Mouse (Mus musculus) embryonic facial prominence, embryonic 13.5 days (tissue): ENCODE results near the gene Btnl9. TPM values are rescaled to one million over a fixed set of nuclear protein-coding genes. Genes with fewer than 3 reads are reported as not detected.
A peak's percentile ranks its signal among the peaks of the same experiment; 100 is the strongest.
"Not testable (repeated sequence)": the region's sequence is repeated elsewhere in the genome, so short reads cannot be mapped to it uniquely, and the experiment has no call there.

Experiments
- ATAC-seq: fragments of 200-750 bp; cut with Nextera tagmentation; 2 replicates; pipeline ENCODE4 v1.8.0; 2017; ENCODE audit warnings: low read depth; ENCODE audit not compliant: insufficient number of reproducible peaks, insufficient read depth, low FRiP score, low TSS enrichment
- H3K27ac ChIP-seq: fragments of 300-500 bp; sonication (generic); 2 replicates; pipeline ENCODE4 v1.5.1; 2015; ENCODE audit warnings: moderate library complexity, mild to moderate bottlenecking, inconsistent platforms
- H3K27me3 ChIP-seq: fragments of 300-500 bp; sonication (generic); 2 replicates; pipeline ENCODE4 v1.6.1; 2015; ENCODE audit warnings: mild to moderate bottlenecking, inconsistent platforms
- H3K36me3 ChIP-seq: fragments of 300-500 bp; sonication (generic); 2 replicates; pipeline ENCODE4 v1.6.1; 2015; ENCODE audit warnings: mild to moderate bottlenecking, inconsistent platforms
- H3K4me1 ChIP-seq: fragments of 300-500 bp; sonication (generic); 2 replicates; pipeline ENCODE4 v1.6.1; 2015; ENCODE audit warnings: inconsistent platforms
- H3K4me2 ChIP-seq: fragments of 300-500 bp; sonication (generic); 2 replicates; pipeline ENCODE4 v1.6.1; 2015; ENCODE audit warnings: moderate library complexity, mild to moderate bottlenecking, inconsistent platforms
- H3K4me3 ChIP-seq: fragments of 300-500 bp; sonication (generic); 2 replicates; pipeline ENCODE4 v1.5.1; 2015; ENCODE audit warnings: mild to moderate bottlenecking, inconsistent platforms
- H3K9ac ChIP-seq: fragments of 300-500 bp; sonication (generic); 2 replicates; pipeline ENCODE4 v1.6.1; 2015; ENCODE audit warnings: mild to moderate bottlenecking, inconsistent platforms
- H3K9me3 ChIP-seq: fragments of 300-500 bp; sonication (generic); 2 replicates; pipeline ENCODE4 v1.6.1; 2016; ENCODE audit warnings: inconsistent platforms
- WGBS: fragments of 180-500 bp; shearing (Covaris S2); methylation state at CpG from one replicate; pipeline ENCODE4 v1.1.7; 2015; ENCODE audit warnings: mixed read lengths; 5-methylcytosine and 5-hydroxymethylcytosine counted together
- polyA plus RNA-seq: library from polyadenylated mRNA; unstranded; fragments of >200 nt; fragmentation: Nextera tagmentation; extraction: Ambion mirVana; gene quantifications from 2 replicates; pipeline ENCODE4 v1.2.1, GENCODE M21; 2015

The Btnl9 gene
- polyA plus RNA-seq, 1 experiment from 2014 or later = 0.51 TPM

GRCm38 (mm10) chr11:49202523-49203061, 15.6 kb upstream of the Btnl9 start:
- Histone ChIP-seq H3K9me3 (no peaks in the 10 kb centered on the region), H3K27ac (peak overlapping the region; percentile 99), H3K27me3 (no peaks in the 10 kb centered on the region), H3K4me1 (peaks cover 11% of the 10 kb centered on the region), H3K4me3 (peak overlapping the region; percentile 92), H3K9ac (peak overlapping the region; percentile 99), H3K4me2 (peak overlapping the region; percentile 83), H3K36me3 (peaks cover 11% of the 10 kb centered on the region)
- no peak for ATAC-seq
- WGBS = 1% methylated on average over 10 of the region's 10 CpGs

- 49% methylated on average over 2 of the region's 2 CpGs for WGBS
- peak overlapping the region; percentile 83 for H3K4me2 ChIP-seq
- peak overlapping the region; percentile 99; the same call in 1 of the 2 replicates for H3K27ac ChIP-seq
- peak overlapping the region; percentile 92 for H3K4me3 ChIP-seq
- H3K9me3 ChIP-seq = no peaks in the 10 kb centered on the region
- peaks cover 11% of the 10 kb centered on the region for H3K4me1 ChIP-seq
- peaks cover 8% of the 10 kb centered on the region for H3K36me3 ChIP-seq
- H3K9ac ChIP-seq = peak overlapping the region; percentile 99
- H3K27me3 ChIP-seq = no peaks in the 10 kb centered on the region
- ATAC-seq = no peak
These were observed 15.1 kb upstream of the Btnl9 start for GRCm38 (mm10) chr11:49202071-49202470.

- H3K4me1 ChIP-seq = peaks cover 11% of the 10 kb centered on the region
- ATAC-seq = no peak
- no peak overlapping the region for H3K27ac ChIP-seq
These were observed 14.2 kb upstream of the Btnl9 start for GRCm38 (mm10) chr11:49201142-49201541.

GRCm38 (mm10) chr11:49200666-49201065, 13.7 kb upstream of the Btnl9 start:
- H3K4me1 ChIP-seq = peaks cover 11% of the 10 kb centered on the region
- H3K27me3 ChIP-seq = no peaks in the 10 kb centered on the region
- no peak overlapping the region for H3K9ac ChIP-seq
- no peak overlapping the region for H3K4me3 ChIP-seq
- H3K27ac ChIP-seq = no peak overlapping the region
- no peak for ATAC-seq
- H3K9me3 ChIP-seq = no peaks in the 10 kb centered on the region
- no peak overlapping the region for H3K4me2 ChIP-seq
- H3K36me3 ChIP-seq = no peaks in the 10 kb centered on the region

More at GRCm38 (mm10) chr11:49201142-49201541, 14.2 kb upstream of the Btnl9 start:
- H3K36me3 ChIP-seq = no peaks in the 10 kb centered on the region
- no peak overlapping the region for H3K9ac ChIP-seq
- no peaks in the 10 kb centered on the region for H3K27me3 ChIP-seq
- H3K4me3 ChIP-seq = no peak overlapping the region
- no peak overlapping the region for H3K4me2 ChIP-seq
- no peaks in the 10 kb centered on the region for H3K9me3 ChIP-seq

- H3K4me2 ChIP-seq = no peak overlapping the region
- H3K4me1 ChIP-seq = no peaks in the 10 kb centered on the region
- H3K9me3 ChIP-seq = no peaks in the 10 kb centered on the region
- no peak for ATAC-seq
- no peak overlapping the region for H3K4me3 ChIP-seq
- H3K27ac ChIP-seq = no peak overlapping the region
- no peak overlapping the region for H3K9ac ChIP-seq
- no peaks in the 10 kb centered on the region for H3K27me3 ChIP-seq
- 95% methylated on average over 7 of the region's 7 CpGs for WGBS
- H3K36me3 ChIP-seq = no peaks in the 10 kb centered on the region
These were observed 8.9 kb upstream of the Btnl9 start for GRCm38 (mm10) chr11:49195819-49196322.

GRCm38 (mm10) chr11:49194771-49195170, 7.8 kb upstream of the Btnl9 start:
- H3K4me1 ChIP-seq, H3K9me3 ChIP-seq, H3K36me3 ChIP-seq, H3K9ac ChIP-seq, H3K27ac ChIP-seq, H3K4me2 ChIP-seq, H3K27me3 ChIP-seq, H3K4me3 ChIP-seq, ATAC-seq: not testable (repeated sequence)
- WGBS = 87% methylated on average over 9 of the region's 9 CpGs

- no peak overlapping the region for H3K27ac ChIP-seq
- no peak overlapping the region for H3K4me3 ChIP-seq
- no peak for ATAC-seq
- no peak overlapping the region for H3K4me2 ChIP-seq
- 59% methylated on average over 2 of the region's 2 CpGs for WGBS
- H3K36me3 ChIP-seq = no peaks in the 10 kb centered on the region
- no peak overlapping the region for H3K9ac ChIP-seq
- peaks cover 12% of the 10 kb centered on the region; the same call in 1 of the 2 replicates for H3K27me3 ChIP-seq
- no peaks in the 10 kb centered on the region for H3K4me1 ChIP-seq
- H3K9me3 ChIP-seq = no peaks in the 10 kb centered on the region
These were observed 4.1 kb upstream of the Btnl9 start for GRCm38 (mm10) chr11:49191083-49191482.

- 5% methylated on average over 7 of the region's 7 CpGs for WGBS
- no peak for ATAC-seq
- Histone ChIP-seq H3K36me3 (no peaks in the 10 kb centered on the region), H3K27me3 (peaks cover 13% of the 10 kb centered on the region; the same call in 1 of the 2 replicates), H3K9ac (no peak overlapping the region), H3K4me2 (no peak overlapping the region), H3K27ac (no peak overlapping the region), H3K4me1 (no peaks in the 10 kb centered on the region), H3K9me3 (no peaks in the 10 kb centered on the region), H3K4me3 (no peak overlapping the region)
These were observed 2.8 kb upstream of the Btnl9 start for GRCm38 (mm10) chr11:49189737-49190136.

GRCm38 (mm10) chr11:49187701-49188100, 742 bp upstream of the Btnl9 start:
- Histone ChIP-seq H3K9ac (0 out of 2 replicates have a peak overlapping the region, but pooled peaks have one; percentile 16), H3K27me3 (peaks cover 18% of the 10 kb centered on the region), H3K27ac (no peak overlapping the region), H3K4me3 (no peak overlapping the region), H3K36me3 (no peaks in the 10 kb centered on the region), H3K4me2 (no peak overlapping the region), H3K9me3 (no peaks in the 10 kb centered on the region), H3K4me1 (no peaks in the 10 kb centered on the region)
- 80% methylated on average over 10 of the region's 10 CpGs for WGBS
- no peak for ATAC-seq

GRCm38 (mm10) chr11:49186452-49186851, 507 bp downstream of the Btnl9 start:
- no peak overlapping the region for H3K4me2 ChIP-seq
- H3K9ac ChIP-seq = no peak overlapping the region
- no peak for ATAC-seq
- no peak overlapping the region for H3K27ac ChIP-seq
- WGBS = 82% methylated on average over 6 of the region's 6 CpGs
- H3K9me3 ChIP-seq = no peaks in the 10 kb centered on the region
- peaks cover 18% of the 10 kb centered on the region for H3K27me3 ChIP-seq
- no peaks in the 10 kb centered on the region for H3K36me3 ChIP-seq
- no peaks in the 10 kb centered on the region for H3K4me1 ChIP-seq
- H3K4me3 ChIP-seq = no peak overlapping the region

- ATAC-seq = no peak
- WGBS = 63% methylated on average over 1 of the region's 1 CpGs
- H3K4me1 ChIP-seq = no peaks in the 10 kb centered on the region
- H3K36me3 ChIP-seq = no peaks in the 10 kb centered on the region
- no peak overlapping the region for H3K4me3 ChIP-seq
- no peak overlapping the region for H3K27ac ChIP-seq
- H3K9me3 ChIP-seq = no peaks in the 10 kb centered on the region
- H3K27me3 ChIP-seq = peaks cover 18% of the 10 kb centered on the region
- no peak overlapping the region for H3K9ac ChIP-seq
- no peak overlapping the region for H3K4me2 ChIP-seq
These were observed 3.8 kb downstream of the Btnl9 start for GRCm38 (mm10) chr11:49183172-49183571.

- ATAC-seq, H3K4me1 ChIP-seq, H3K27me3 ChIP-seq, H3K9ac ChIP-seq, H3K36me3 ChIP-seq, H3K27ac ChIP-seq, H3K4me3 ChIP-seq, H3K9me3 ChIP-seq, H3K4me2 ChIP-seq: not testable (repeated sequence)
- WGBS = 82% methylated on average over 4 of the region's 4 CpGs
These were observed 10.7 kb downstream of the Btnl9 start for GRCm38 (mm10) chr11:49176047-49176779.
